In the genomic region with DNA sequence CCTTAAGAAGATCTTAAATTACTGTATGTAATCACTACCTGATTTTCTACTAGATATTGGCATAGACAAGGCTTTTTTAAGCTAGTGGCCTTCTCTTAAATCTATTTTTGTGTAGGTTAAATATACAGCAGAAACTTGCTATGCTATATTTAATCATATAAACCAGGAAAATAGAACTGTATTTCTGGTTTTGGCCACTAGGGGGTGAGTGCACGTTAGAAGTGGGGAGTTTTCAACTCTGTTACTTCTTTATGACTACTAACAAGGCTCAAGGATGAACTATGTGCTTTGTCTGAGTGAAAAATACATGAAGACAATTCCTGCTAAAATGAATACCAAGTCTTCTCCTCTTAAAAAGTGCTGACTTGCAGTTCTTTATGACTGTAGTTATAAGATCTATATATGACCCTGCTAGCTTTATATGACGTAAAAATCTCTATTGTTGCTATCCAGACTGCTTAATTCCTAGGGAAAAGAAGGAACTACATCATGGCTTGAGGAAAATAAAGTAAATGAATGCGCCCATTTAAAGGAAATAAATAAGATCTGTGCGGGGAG, we compare ENCODE assay signal across 10 mouse cellular contexts. TPM values are rescaled to one million over a fixed set of nuclear protein-coding genes. Genes with fewer than 3 reads are reported as not detected.
DNase-seq lines count a peak whose midpoint lies in the region; ATAC-seq and TF ChIP-seq lines count a peak whose summit lies in the region.
"Had no signal": no experiment of that assay in that cellular context is flagged by ENCODE, and none has a peak within 500 bp of the region (broad histone marks: within the 10 kb centered on the region; RNA-seq: fewer than 3 reads in every experiment).

No protein-coding gene starts in this region.

- no peaks in the 10 kb centered on the region for H3K79me2 ChIP-seq in CH12.LX (replicated peaks; ENCODE audit: control insufficient read depth, extremely low read depth, insufficient read depth, poor library complexity, severe bottlenecking)

- TF ChIP-seq POLR2A in limb, embryonic 14.5 days (IDR thresholded peaks at IDR 0.05; ENCODE audit: borderline replicate concordance, extremely low read depth, insufficient read depth, insufficient read length) = no peak
- TF ChIP-seq POLR2A in CH12.LX (IDR thresholded peaks at IDR 0.05; ENCODE audit: low read depth, low read length) = no peak

- DNase-seq in limb, embryonic 14.5 days (ENCODE audit: low spot score) = peak; percentile 68
- DNase-seq in limb, embryonic 10.5 days (ENCODE audit: low spot score) = no peak
- DNase-seq in CH12.LX (ENCODE audit: extremely low read depth) (peak; percentile 48), NIH3T3 (ENCODE audit: low read depth) (peak; percentile 84)
- DNase-seq in hindlimb bud, embryonic 11.5 days (ENCODE audit: extremely low spot score, low read depth, low spot score) = peak; percentile 28
- DNase-seq in ovary, postnatal 36 days (ENCODE audit: low spot score) = no peak

- no peak for TF ChIP-seq EP300 in CH12.LX (IDR thresholded peaks at IDR 0.05; ENCODE audit: low read length)

- dilution Hi-C loops in CH12.LX (cut with MboI; ENCODE audit: extremely low pct_ligation_motif_present, extremely low pct_unique_long_range_greater_than_20kb, low sequenced_read_pairs) = no loop called here

- H3K27ac ChIP-seq in limb, embryonic 14.5 days (replicated peaks; ENCODE audit: low read depth, low read length) = no peak overlapping the region
- no peak overlapping the region for H3K27ac ChIP-seq in limb, embryonic 10.5 days
- H3K27ac ChIP-seq in CH12.LX (ENCODE audit: insufficient read depth, low read depth) = no peak overlapping the region
- H3K27ac ChIP-seq: hindbrain, embryonic 10.5 days; limb, embryonic 15.5 days; neural tube, embryonic 15.5 days had no signal

- no peaks in the 10 kb centered on the region for H3K9me3 ChIP-seq in limb, embryonic 14.5 days (ENCODE audit: control insufficient read depth, low read length)
- no peaks in the 10 kb centered on the region for H3K9me3 ChIP-seq in limb, embryonic 10.5 days (replicated peaks)
- no peaks in the 10 kb centered on the region for H3K9me3 ChIP-seq in CH12.LX (replicated peaks; ENCODE audit: low read length)
- H3K9me3 ChIP-seq: hindbrain, embryonic 10.5 days; limb, embryonic 15.5 days; neural tube, embryonic 15.5 days had no signal

- no peak overlapping the region for H3K4me3 ChIP-seq in limb, embryonic 14.5 days (replicated peaks; ENCODE audit: low read length)
- H3K4me3 ChIP-seq in limb, embryonic 10.5 days = no peak overlapping the region
- H3K4me3 ChIP-seq in CH12.LX (replicated peaks in 1 of 3; ENCODE audit: low read depth in 2 of 3, low read length in 2 of 3, poor library complexity in 1 of 3) = no peak overlapping the region
- H3K4me3 ChIP-seq: hindbrain, embryonic 10.5 days; limb, embryonic 15.5 days; neural tube, embryonic 15.5 days had no signal

- peak; percentile 74 for TF ChIP-seq RAD21 in CH12.LX (IDR thresholded peaks at IDR 0.05; ENCODE audit: low read depth, low read length)

- H3K36me3 ChIP-seq in limb, embryonic 14.5 days (ENCODE audit: control insufficient read depth, insufficient read depth, low read length) = 0 out of 2 replicates have a peak, but pooled peaks cover 3% of the 10 kb centered on the region
- 0 out of 2 replicates have a peak, but pooled peaks cover 5% of the 10 kb centered on the region for H3K36me3 ChIP-seq in limb, embryonic 10.5 days
- peaks cover 6 to 19% of the 10 kb centered on the region in 2 experiments for H3K36me3 ChIP-seq in CH12.LX (replicated peaks in 1 of 2; ENCODE audit: control insufficient read depth in 1 of 2, insufficient read depth in 1 of 2, low read length in 1 of 2)
- H3K36me3 ChIP-seq: neural tube, embryonic 15.5 days had no signal

- H3K9ac ChIP-seq in limb, embryonic 14.5 days (ENCODE audit: low read depth, low read length, severe bottlenecking) = no peak overlapping the region
- H3K9ac ChIP-seq in CH12.LX (ENCODE audit: insufficient read depth, low read depth) = no peak overlapping the region
- H3K9ac ChIP-seq: limb, embryonic 15.5 days; neural tube, embryonic 15.5 days had no signal

- no peaks in the 10 kb centered on the region for H3K4me1 ChIP-seq in limb, embryonic 14.5 days (ENCODE audit: control insufficient read depth, insufficient read depth, low read length)
- no peaks in the 10 kb centered on the region for H3K4me1 ChIP-seq in limb, embryonic 10.5 days
- no peaks in the 10 kb centered on the region for H3K4me1 ChIP-seq in CH12.LX (ENCODE audit: control insufficient read depth in 1 of 2, insufficient read depth in 2 of 2)
- H3K4me1 ChIP-seq: hindbrain, embryonic 10.5 days; limb, embryonic 15.5 days; neural tube, embryonic 15.5 days had no signal

- no peak overlapping the region for H3K4me2 ChIP-seq in limb, embryonic 14.5 days (replicated peaks; ENCODE audit: low read depth, low read length, severe bottlenecking)
- no peak overlapping the region for H3K4me2 ChIP-seq in CH12.LX (ENCODE audit: insufficient read depth, low read depth, poor library complexity, severe bottlenecking)
- H3K4me2 ChIP-seq: limb, embryonic 15.5 days; neural tube, embryonic 15.5 days had no signal

- in situ Hi-C loops in CH12.LX (cut with MboI; ENCODE audit: low pct_ligation_motif_present, low pct_unique_long_range_greater_than_20kb, low sequenced_read_pairs) = no loop called here

- ATAC-seq in limb, embryonic 14.5 days (ENCODE audit: low FRiP score, low read depth) = no peak
- no peak for ATAC-seq in monocyte, adult 5-6 weeks (replicated peaks; ENCODE audit: insufficient number of reproducible peaks, low FRiP score, low TSS enrichment, poor library complexity, severe bottlenecking)

- H3K27me3 ChIP-seq in limb, embryonic 14.5 days (ENCODE audit: control insufficient read depth, insufficient read depth, low read length) = no peaks in the 10 kb centered on the region
- H3K27me3 ChIP-seq in limb, embryonic 10.5 days (ENCODE audit: low read depth, poor library complexity, severe bottlenecking) = no peaks in the 10 kb centered on the region
- no peaks in the 10 kb centered on the region for H3K27me3 ChIP-seq in CH12.LX (replicated peaks)
- H3K27me3 ChIP-seq: limb, embryonic 15.5 days; neural tube, embryonic 15.5 days had no signal

- peak in 1 of 2 experiments; percentile 74; a peak in 3 of 4 replicates for TF ChIP-seq CTCF in CH12.LX (conservative IDR thresholded peaks at IDR 0.05 in 1 of 2, IDR thresholded peaks at IDR 0.05 in 1 of 2; ENCODE audit: low read depth in 2 of 2, low read length in 2 of 2)

- WGBS in limb, embryonic 14.5 days = 67% methylated on average over 4 of the region's 4 CpGs
- WGBS in limb, embryonic 10.5 days = 68% methylated on average over 4 of the region's 4 CpGs

TF ChIP-seq in CH12.LX, 34 proteins besides CTCF, POLR2A, EP300 and RAD21 (continues in another document):
- TF ChIP-seq IRF4 (IDR thresholded peaks at IDR 0.05; ENCODE audit: low read depth, low read length) (no peak), BHLHE40 (IDR thresholded peaks at IDR 0.05; ENCODE audit: low read depth, low read length) (0 out of 2 replicates have a peak, but pooled peaks have one; percentile 10), E2F4 (IDR thresholded peaks at IDR 0.05; ENCODE audit: insufficient replicate concordance, low read depth, low read length) (no peak), USF1 (IDR thresholded peaks at IDR 0.05; ENCODE audit: low read depth, low read length) (no peak), GABPA (IDR thresholded peaks at IDR 0.05; ENCODE audit: insufficient replicate concordance, low read depth, low read length) (no peak), TCF12 (IDR thresholded peaks at IDR 0.05; ENCODE audit: low read depth, low read length) (no peak), JUN (IDR thresholded peaks at IDR 0.05; ENCODE audit: insufficient read depth, low read depth, low read length) (no peak), TBP (conservative IDR thresholded peaks at IDR 0.05; ENCODE audit: low read depth, low read length) (no peak), MXI1 (IDR thresholded peaks at IDR 0.05; ENCODE audit: low read depth, low read length) (no peak), ZMIZ1 (IDR thresholded peaks at IDR 0.05; ENCODE audit: low read depth, low read length) (no peak), MAZ (IDR thresholded peaks at IDR 0.05; ENCODE audit: low read depth, low read length) (0 out of 2 replicates have a peak, but pooled peaks have one; percentile 38), PAX5 (IDR thresholded peaks at IDR 0.05; ENCODE audit: low read length) (no peak), ZNF384 (IDR thresholded peaks at IDR 0.05; ENCODE audit: low read depth, low read length) (no peak), ELF1 (IDR thresholded peaks at IDR 0.05; ENCODE audit: low read depth, low read length) (no peak), SIN3A (IDR thresholded peaks at IDR 0.05; ENCODE audit: low read length) (no peak), MYC (IDR thresholded peaks at IDR 0.05; ENCODE audit: low read depth, low read length) (peak; percentile 51; the same call in 1 of the 2 replicates), NRF1 (IDR thresholded peaks at IDR 0.05; ENCODE audit: low read depth, low read length) (no peak), MEF2A (IDR thresholded peaks at IDR 0.05; ENCODE audit: borderline replicate concordance, low read depth, low read length) (peak; percentile 24; the same call in 1 of the 2 replicates), CHD2 (IDR thresholded peaks at IDR 0.05; ENCODE audit: low read length) (no peak), MAFK (IDR thresholded peaks at IDR 0.05; ENCODE audit: insufficient replicate concordance, low read length) (peak; percentile 70; the same call in 1 of the 2 replicates), MAX (IDR thresholded peaks at IDR 0.05; ENCODE audit: low read length) (no peak), HCFC1 (IDR thresholded peaks at IDR 0.05; ENCODE audit: low read depth, low read length) (no peak)

RNA-seq across cellular contexts. Expression of gene Pgm1, which starts 15.2 kb away (rescaled TPM):
- polyA plus RNA-seq in limb, embryonic 14.5 days (2012; rRNA removed) = 39.8 and 40.1 TPM in 2 replicates
- 52.1 and 54.6 TPM in 2 replicates for polyA plus RNA-seq in limb, embryonic 14.5 days (2014; fragmentation: Nextera tagmentation; extraction: Ambion mirVana)
- polyA plus RNA-seq in limb, embryonic 10.5 days (2016; fragmentation: Nextera tagmentation; extraction: Ambion mirVana) = 54.9 and 62.4 TPM in 2 replicates
- total RNA-seq in CH12.LX (2012; rRNA removed) (49.1 and 97.9 TPM in 2 replicates), CH12.LX (2014; rRNA removed) (74.7 and 95.7 TPM in 2 replicates)
- 49.8 and 54.0 TPM in 2 replicates for polyA plus RNA-seq in CH12.LX (2012; ENCODE audit: insufficient read length, low read depth)
- total RNA-seq in monocyte, adult 5-6 weeks (2017) = 11.8 to 18.0 TPM (median 14.0 TPM) in 3 replicates

RNA-seq across cellular contexts. Expression of gene Itgb3bp, which starts 15.6 kb away (rescaled TPM):
- polyA plus RNA-seq in limb, embryonic 14.5 days (2012; rRNA removed) = 4.7 and 11.3 TPM in 2 replicates
- 31.3 and 33.1 TPM in 2 replicates for polyA plus RNA-seq in limb, embryonic 14.5 days (2014; fragmentation: Nextera tagmentation; extraction: Ambion mirVana)
- 50.0 and 52.6 TPM in 2 replicates for polyA plus RNA-seq in limb, embryonic 10.5 days (2016; fragmentation: Nextera tagmentation; extraction: Ambion mirVana)
- total RNA-seq in CH12.LX (2012; rRNA removed) = 9.9 and 11.5 TPM in 2 replicates
- total RNA-seq in CH12.LX (2014; rRNA removed) = 22.0 and 29.3 TPM in 2 replicates
- polyA plus RNA-seq in CH12.LX (2012; ENCODE audit: insufficient read length, low read depth) = 27.2 and 29.1 TPM in 2 replicates
- total RNA-seq in monocyte, adult 5-6 weeks (2017) = 6.0 to 8.1 TPM (median 8.1 TPM) in 3 replicates

Comparison
In these comparisons a context has a peak if more than half of its experiments do, and no peak if none do; other contexts are left out.
1. DNase-seq: peak in limb, embryonic 14.5 days (single experiment), CH12.LX (single experiment), NIH3T3 (single experiment) and hindlimb bud, embryonic 11.5 days (single experiment); none in limb, embryonic 10.5 days (single experiment) and ovary, postnatal 36 days (single experiment).